Mouse (Mus musculus) hindbrain, embryonic 14.5 days (tissue): Measurements from ENCODE around the gene Epb42. TPM values are rescaled to one million over a fixed set of nuclear protein-coding genes. Genes with fewer than 3 reads are reported as not detected.
A peak's percentile ranks its signal among the peaks of the same experiment; 100 is the strongest.

ENCODE experiments used
- ATAC-seq: fragments of 200-750 bp; cut with Nextera tagmentation; 2 replicates; pipeline ENCODE4 v1.8.0; 2017; ENCODE audit warnings: moderate number of reproducible peaks, mild to moderate bottlenecking, moderate TSS enrichment, moderate library complexity; ENCODE audit not compliant: low FRiP score
- DNase-seq: peaks from one replicate; pipeline ENCODE4 v3.0.0-alpha.2; 2015; ENCODE audit warnings: low spot score
- H3K27ac ChIP-seq: fragments of 300-500 bp; sonication (generic); 2 replicates; pipeline ENCODE4 v1.5.1; 2014; ENCODE audit warnings: mild to moderate bottlenecking, moderate library complexity
- H3K27me3 ChIP-seq: fragments of 300-500 bp; sonication (generic); 2 replicates; pipeline ENCODE4 v1.6.1; 2014; ENCODE audit warnings: mild to moderate bottlenecking, low read length, mixed read lengths; ENCODE audit not compliant: control insufficient read depth, insufficient read depth
- H3K36me3 ChIP-seq: fragments of 300-500 bp; sonication (generic); replicated peaks from 2 replicates; pipeline ENCODE4 v1.6.1; 2014; ENCODE audit not compliant: control insufficient read depth, insufficient read depth
- H3K4me1 ChIP-seq: fragments of 300-500 bp; sonication (generic); replicated peaks from 2 replicates; pipeline ENCODE4 v1.6.1; 2014; ENCODE audit warnings: antibody characterized with exemption, low read length, mixed read lengths; ENCODE audit not compliant: control insufficient read depth, insufficient read depth
- H3K4me2 ChIP-seq: fragments of 300-500 bp; sonication (generic); replicated peaks from 2 replicates; pipeline ENCODE4 v1.6.1; 2014; ENCODE audit warnings: mild to moderate bottlenecking, moderate library complexity
- H3K4me3 ChIP-seq: fragments of 300-500 bp; sonication (generic); replicated peaks from 2 replicates; pipeline ENCODE4 v1.5.1; 2014; ENCODE audit warnings: mild to moderate bottlenecking, low read length
- H3K9ac ChIP-seq: fragments of 300-500 bp; sonication (generic); 2 replicates; pipeline ENCODE4 v1.6.1; 2014
- H3K9me3 ChIP-seq: fragments of 300-500 bp; sonication (generic); 2 replicates; pipeline ENCODE4 v1.6.1; 2016; ENCODE audit warnings: low read length; ENCODE audit not compliant: control insufficient read depth
- WGBS: fragments of 180-500 bp; shearing (Covaris S2); extraction: QIAGEN DNeasy Blood & Tissue Kit; methylation state at CpG from one replicate; pipeline ENCODE4 v1.1.7; 2014; 5-methylcytosine and 5-hydroxymethylcytosine counted together
- polyA plus RNA-seq: library from polyadenylated mRNA; unstranded; fragments of >200 nt; fragmentation: Nextera tagmentation; extraction: Ambion mirVana; gene quantifications from 2 replicates; pipeline ENCODE4 v1.2.1, GENCODE M21; 2014

Gene Epb42
- polyA plus RNA-seq, 1 experiment from 2014 or later: 1.1 TPM

DNA sequence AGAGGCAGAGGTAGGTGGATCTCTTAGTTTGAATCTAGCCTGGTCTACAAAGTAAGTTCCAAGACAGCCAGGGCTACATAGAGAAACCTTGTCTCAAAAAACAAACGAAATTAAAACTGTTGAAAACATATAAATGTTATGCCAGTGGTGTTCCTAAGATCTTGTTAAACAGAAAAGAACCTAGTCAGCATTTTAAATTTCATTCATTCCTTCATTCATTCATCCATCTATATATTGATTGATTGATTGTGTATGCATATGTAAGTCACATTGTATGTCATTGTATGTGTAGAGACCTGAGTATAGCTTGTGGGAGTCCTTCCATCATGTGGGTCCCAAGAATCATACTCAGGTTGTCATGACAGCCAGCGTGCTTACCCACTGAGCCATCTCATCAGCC, 21.4 kb downstream of the Epb42 start:
- no peak overlapping the region for H3K4me3 ChIP-seq
- H3K27me3 ChIP-seq: no peaks in the 10 kb centered on the region
- DNase-seq (no peak), ATAC-seq (no peak)
- 91% methylated on average over 2 of the region's 2 CpGs for whole genome bisulfite sequencing
- H3K36me3 ChIP-seq: peaks cover 72% of the 10 kb centered on the region
- H3K4me2 ChIP-seq: no peak overlapping the region
- no peak overlapping the region for H3K27ac ChIP-seq
- no peaks in the 10 kb centered on the region for H3K9me3 ChIP-seq
- H3K9ac ChIP-seq: no peak overlapping the region
- no peaks in the 10 kb centered on the region for H3K4me1 ChIP-seq

DNA sequence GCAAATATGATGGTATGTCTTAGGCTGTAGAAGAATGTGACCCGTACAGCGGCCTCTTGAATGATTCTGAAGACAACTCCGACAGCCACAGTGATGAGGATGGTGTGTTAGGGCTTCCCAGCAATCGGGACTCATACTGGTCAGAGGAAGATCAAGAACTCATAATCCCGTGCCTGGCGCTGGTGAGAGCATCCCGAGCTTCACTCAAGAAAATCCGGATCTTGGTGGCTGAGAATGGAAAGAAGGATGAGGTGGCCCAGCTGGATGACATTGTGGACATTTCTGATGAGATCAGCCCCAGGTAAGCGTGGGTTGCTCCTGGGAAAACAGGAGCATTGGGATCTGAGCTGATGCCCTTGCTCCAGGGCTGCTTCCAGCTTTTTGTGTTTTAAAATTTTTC, 24.2 kb downstream of the Epb42 start:
- H3K9ac ChIP-seq: no peak overlapping the region
- H3K9me3 ChIP-seq: no peaks in the 10 kb centered on the region
- peaks cover 75% of the 10 kb centered on the region for H3K36me3 ChIP-seq
- ATAC-seq: no peak
- H3K27ac ChIP-seq: no peak overlapping the region
- DNase-seq: no peak
- 93% methylated on average over 9 of the region's 9 CpGs for WGBS
- H3K27me3 ChIP-seq: no peaks in the 10 kb centered on the region
- no peak overlapping the region for H3K4me2 ChIP-seq
- peaks cover 10% of the 10 kb centered on the region for H3K4me1 ChIP-seq
- no peak overlapping the region for H3K4me3 ChIP-seq

- Histone ChIP-seq H3K4me2 (peak overlapping the region; percentile 65), H3K4me1 (peaks cover 10% of the 10 kb centered on the region), H3K27ac (no peak overlapping the region), H3K27me3 (no peaks in the 10 kb centered on the region), H3K36me3 (peaks cover 42% of the 10 kb centered on the region), H3K4me3 (peak overlapping the region; percentile 63), H3K9me3 (no peaks in the 10 kb centered on the region), H3K9ac (peak overlapping the region; percentile 71)
- ATAC-seq (no peak), DNase-seq (no peak)
- 27% methylated on average over 5 of the region's 5 CpGs for WGBS
Observed at GRCm38 (mm10) chr2:121009071-121009677, 27.7 kb downstream of the Epb42 start.

DNA sequence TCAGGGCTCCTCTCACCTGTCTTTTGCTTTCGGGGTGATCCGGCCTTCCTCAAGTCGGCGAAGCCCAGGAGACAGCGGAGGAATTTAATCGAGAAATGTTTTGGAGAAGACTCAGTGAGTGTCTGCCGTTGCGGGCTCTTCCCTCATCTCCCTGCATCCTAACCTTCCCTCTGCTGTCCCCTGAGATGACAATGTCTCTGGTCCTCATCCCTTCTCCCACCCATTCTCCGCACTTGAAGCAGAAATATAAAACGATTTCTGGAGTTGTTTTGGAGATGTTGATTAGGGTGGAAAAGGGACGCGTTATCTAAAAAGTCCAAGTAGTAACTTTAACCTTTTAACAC, 28.2 kb downstream of the Epb42 start:
- WGBS: under 1% methylated on average over 12 of the region's 12 CpGs
- Histone ChIP-seq H3K27ac (no peak overlapping the region), H3K4me1 (peaks cover 10% of the 10 kb centered on the region), H3K9me3 (no peaks in the 10 kb centered on the region), H3K4me3 (peak overlapping the region; percentile 63), H3K9ac (peak overlapping the region; percentile 71), H3K4me2 (peak overlapping the region; percentile 65), H3K36me3 (peaks cover 36% of the 10 kb centered on the region), H3K27me3 (no peaks in the 10 kb centered on the region)
- peak; percentile 33; the same call in 1 of the 2 replicates for ATAC-seq
- no peak for DNase-seq

DNA sequence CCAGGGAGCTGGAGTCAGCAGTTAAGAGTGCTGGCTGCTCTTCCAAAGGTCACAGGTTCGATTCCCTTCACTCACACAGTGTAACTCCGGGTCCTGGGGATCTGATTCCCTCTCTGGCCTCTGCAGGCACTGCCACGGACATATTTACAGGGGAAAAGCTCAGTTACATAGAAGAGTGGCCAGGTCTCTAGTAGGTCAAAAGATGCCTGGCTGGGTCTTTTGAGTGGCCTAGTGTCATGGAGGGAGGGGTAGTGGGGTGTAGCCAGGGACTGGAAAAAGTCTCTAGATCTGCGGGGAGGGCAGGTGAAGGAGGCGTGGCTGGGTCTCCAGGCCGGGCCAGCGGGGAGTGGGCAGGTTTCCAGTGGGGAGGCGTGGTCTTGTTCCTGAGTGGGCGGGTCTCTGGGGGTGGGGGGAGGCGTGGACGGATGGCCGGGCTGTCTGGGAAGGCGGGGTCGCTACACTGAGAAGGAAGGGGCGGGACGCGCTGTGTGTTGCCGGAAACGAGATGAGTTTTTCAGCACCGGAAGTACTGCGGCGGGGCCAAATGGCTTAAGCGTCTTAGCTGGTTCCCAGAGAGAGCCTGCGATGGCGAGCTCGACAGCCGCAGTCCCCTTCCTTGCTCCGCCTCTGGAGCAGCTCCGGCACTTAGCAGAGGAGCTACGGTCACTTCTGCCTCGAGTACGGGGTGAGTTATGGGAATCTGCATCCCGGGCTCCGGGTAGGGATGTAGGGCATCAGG, 28.8 kb downstream of the Epb42 start, which contains the start of gene Ccndbp1:
Ccndbp1 (plus strand) TSS at position 479 of the 739 bp plus-strand sequence.
- whole genome bisulfite sequencing: 1% methylated on average over 34 of the region's 34 CpGs
- Histone ChIP-seq H3K36me3 (peaks cover 31% of the 10 kb centered on the region), H3K4me3 (peak within 1 kb of the TSS; percentile 63), H3K9ac (peak within 1 kb of the TSS; percentile 71), H3K4me1 (peaks cover 10% of the 10 kb centered on the region), H3K27me3 (no peaks in the 10 kb centered on the region), H3K27ac (no peak within 1 kb of the TSS), H3K4me2 (peak within 1 kb of the TSS; percentile 65), H3K9me3 (no peaks in the 10 kb centered on the region)
- DNase-seq (peak; percentile 89), ATAC-seq (peak; percentile 96)

- Histone ChIP-seq H3K4me3 (no peak overlapping the region), H3K4me2 (no peak overlapping the region), H3K36me3 (peaks cover 20% of the 10 kb centered on the region), H3K9me3 (no peaks in the 10 kb centered on the region), H3K27me3 (no peaks in the 10 kb centered on the region), H3K9ac (no peak overlapping the region), H3K4me1 (peaks cover 10% of the 10 kb centered on the region), H3K27ac (no peak overlapping the region)
- ATAC-seq (no peak), DNase-seq (no peak)
- WGBS: 91% methylated on average over 1 of the region's 1 CpGs
Observed at GRCm38 (mm10) chr2:121006986-121007385, 29.9 kb downstream of the Epb42 start.

DNA sequence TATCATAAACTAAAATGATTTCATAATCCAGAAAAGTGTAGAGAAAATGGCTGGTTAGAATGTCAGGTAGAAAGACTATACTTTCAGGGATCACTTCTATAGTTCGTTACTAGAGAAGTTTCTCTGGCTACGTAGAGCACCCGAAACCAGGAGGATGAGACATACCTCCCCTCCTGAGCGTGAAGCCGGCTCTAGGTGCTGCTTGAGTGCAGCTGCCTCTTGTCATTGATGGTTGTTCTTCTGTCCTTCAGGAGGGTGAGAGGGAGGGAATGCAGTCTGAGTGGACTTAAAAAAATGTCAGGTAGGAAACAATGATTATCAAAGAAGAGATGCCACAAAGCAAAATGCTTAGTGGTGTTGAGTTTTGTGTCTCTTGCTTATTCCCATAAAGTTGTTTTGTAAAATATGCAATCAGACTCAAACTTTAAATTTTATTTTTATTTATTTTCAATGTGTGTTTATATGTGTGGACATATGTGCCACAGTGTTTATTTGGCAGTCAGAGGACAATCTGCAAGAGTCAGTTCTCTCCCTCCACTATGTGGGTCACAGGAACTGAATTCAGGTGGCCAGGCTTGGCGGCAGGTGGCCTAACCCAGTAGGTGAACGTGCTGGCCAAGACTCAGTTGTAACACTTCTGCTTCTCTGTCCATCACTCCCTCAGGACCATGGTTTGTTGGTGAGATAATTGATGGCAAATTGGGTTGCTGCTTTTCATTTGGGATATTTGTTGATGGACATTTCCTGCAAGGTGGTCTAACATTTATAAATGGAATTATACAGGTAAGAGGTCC, 32.7 kb downstream of the Epb42 start:
- no peak overlapping the region for H3K4me3 ChIP-seq
- no peaks in the 10 kb centered on the region for H3K36me3 ChIP-seq
- H3K27me3 ChIP-seq: no peaks in the 10 kb centered on the region
- H3K9me3 ChIP-seq: no peaks in the 10 kb centered on the region
- H3K27ac ChIP-seq: no peak overlapping the region
- no peak for ATAC-seq
- H3K4me2 ChIP-seq: no peak overlapping the region
- 86% methylated on average over 7 of the region's 7 CpGs for WGBS
- H3K9ac ChIP-seq: no peak overlapping the region
- H3K4me1 ChIP-seq: peaks cover 5% of the 10 kb centered on the region
- DNase-seq: no peak

GRCm38 (mm10) chr2:121003586-121003985, 33.3 kb downstream of the Epb42 start:
- no peak overlapping the region for H3K27ac ChIP-seq
- no peaks in the 10 kb centered on the region for H3K27me3 ChIP-seq
- H3K4me2 ChIP-seq: no peak overlapping the region
- no peaks in the 10 kb centered on the region for H3K36me3 ChIP-seq
- ATAC-seq (no peak), DNase-seq (no peak)
- no peak overlapping the region for H3K4me3 ChIP-seq
- H3K9ac ChIP-seq: no peak overlapping the region
- H3K9me3 ChIP-seq: no peaks in the 10 kb centered on the region
- 72% methylated on average over 2 of the region's 2 CpGs for WGBS
- H3K4me1 ChIP-seq: no peaks in the 10 kb centered on the region

DNA sequence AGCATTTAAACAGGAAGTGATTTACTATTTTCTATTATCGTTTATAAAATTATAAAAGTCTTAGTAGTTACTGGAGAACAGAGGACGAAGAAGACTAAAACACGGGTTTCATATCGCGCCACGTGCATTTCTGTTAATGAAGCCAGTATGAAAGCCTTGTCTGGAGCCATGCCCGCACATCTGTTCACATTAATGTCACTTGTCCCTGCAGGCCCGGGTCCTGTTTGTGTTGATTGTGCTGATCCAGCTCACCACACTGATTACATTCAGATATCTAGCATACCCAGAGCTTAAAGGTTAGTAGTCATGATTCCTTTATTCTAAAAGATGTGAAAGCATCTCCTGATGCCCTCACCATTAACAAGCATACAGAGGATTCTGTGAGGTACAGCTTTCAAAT, 38.0 kb downstream of the Epb42 start:
- Histone ChIP-seq H3K4me3 (no peak overlapping the region), H3K4me1 (no peaks in the 10 kb centered on the region), H3K27ac (no peak overlapping the region), H3K27me3 (no peaks in the 10 kb centered on the region), H3K9me3 (no peaks in the 10 kb centered on the region), H3K36me3 (0 out of 2 replicates have a peak, but pooled peaks cover 2% of the 10 kb centered on the region), H3K9ac (no peak overlapping the region), H3K4me2 (no peak overlapping the region)
- DNase-seq (peak; percentile 26), ATAC-seq (no peak)
- 91% methylated on average over 8 of the region's 8 CpGs for WGBS
